Mouse (Mus musculus) ES-E14 (cell line): ENCODE data around the gene Hacd2.

ENCODE experiments used
- CHD2 ChIP-seq: IDR thresholded peaks from 2 replicates; pipeline ENCODE4 v1.6.1; 2014; ENCODE audit warnings: mild to moderate bottlenecking, low read depth, low read length, inconsistent platforms
- ZNF384 ChIP-seq: IDR thresholded peaks from 2 replicates; pipeline ENCODE4 v1.6.1; 2012; ENCODE audit warnings: low read depth, low read length, inconsistent platforms

GRCm38 (mm10) chr16:35024300-35024699 is 2.1 kb downstream of the Hacd2 start:
- no peak for TF ChIP-seq CHD2
- no peak for TF ChIP-seq ZNF384
